In the genomic region with DNA sequence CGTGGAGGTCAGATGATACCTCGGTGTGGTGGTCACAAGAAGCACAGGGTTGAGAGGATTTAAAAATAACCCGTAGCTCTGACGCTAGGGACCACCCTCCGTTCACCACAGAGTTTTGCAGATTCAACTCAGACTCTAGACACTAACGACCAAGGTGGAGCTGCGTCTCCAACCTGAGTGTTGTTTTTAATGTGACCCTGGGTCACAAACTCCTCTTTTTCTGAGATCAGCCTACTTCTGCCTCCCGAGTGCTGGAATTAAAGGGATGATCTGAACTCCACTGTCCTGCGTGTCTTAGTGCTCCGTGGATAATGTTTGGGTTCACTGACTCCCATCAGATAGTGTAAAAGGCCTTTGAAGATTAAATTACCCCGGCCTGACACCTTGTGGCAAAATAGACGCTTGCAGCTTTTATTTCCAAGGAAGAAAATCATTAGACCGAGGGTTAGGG, we compare ENCODE assay signal across 9 mouse cellular contexts. TPM values are rescaled to one million over a fixed set of nuclear protein-coding genes. Genes with fewer than 3 reads are reported as not detected.
DNase-seq lines count a peak whose midpoint lies in the region; ATAC-seq and TF ChIP-seq lines count a peak whose summit lies in the region.
"Had no signal": no experiment of that assay in that cellular context is flagged by ENCODE, and none has a peak within 500 bp of the region (broad histone marks: within the 10 kb centered on the region; RNA-seq: fewer than 3 reads in every experiment).

No protein-coding gene starts in this region.

- H3K4me3 ChIP-seq in embryonic facial prominence, embryonic 15.5 days (replicated peaks) = peak overlapping the region; percentile 65
- peak overlapping the region; percentile 74 for H3K4me3 ChIP-seq in hindbrain, embryonic 10.5 days
- peak overlapping the region; percentile 61 for H3K4me3 ChIP-seq in layer of hippocampus, adult 2 months
- peak overlapping the region; percentile 68 for H3K4me3 ChIP-seq in lung, embryonic 15.5 days

- WGBS in embryonic facial prominence, embryonic 15.5 days = 1% methylated on average over 13 of the region's 13 CpGs
- WGBS in hindbrain, embryonic 10.5 days = 1% methylated on average over 13 of the region's 13 CpGs
- WGBS in lung, embryonic 15.5 days = under 1% methylated on average over 13 of the region's 13 CpGs

- DNase-seq in MN1 (ENCODE audit: low spot score) = peak; percentile 67
- peak; percentile 20 to 39 for DNase-seq in adrenal gland, postnatal 36 days
- DNase-seq in hindbrain, embryonic 10.5 days (ENCODE audit: low spot score) = peak; percentile 57
- peak; percentile 33 to 51 for DNase-seq in layer of hippocampus, adult 2 months (ENCODE audit: low spot score in 2 of 2)
- peak; percentile 59 to 68 for DNase-seq in right cerebral cortex, adult 2 months (ENCODE audit: low spot score in 2 of 2)
- no peak for DNase-seq in gastrocnemius, postnatal 4 days (ENCODE audit: low spot score in 2 of 2)

- peaks cover 4% of the 10 kb centered on the region for H3K4me1 ChIP-seq in embryonic facial prominence, embryonic 15.5 days
- H3K4me1 ChIP-seq in hindbrain, embryonic 10.5 days (replicated peaks) = peaks cover 5% of the 10 kb centered on the region; the same call in 1 of the 2 replicates
- peaks cover 3% of the 10 kb centered on the region; the same call in 1 of the 2 replicates for H3K4me1 ChIP-seq in lung, embryonic 15.5 days

- peak; percentile 36; the same call in 1 of the 2 replicates for ATAC-seq in embryonic facial prominence, embryonic 15.5 days (ENCODE audit: insufficient number of reproducible peaks, low FRiP score, low TSS enrichment, low read depth)
- peak; percentile 62 for ATAC-seq in lung, embryonic 15.5 days (ENCODE audit: borderline replicate concordance, extremely low read depth, low FRiP score, low TSS enrichment)

- H3K9ac ChIP-seq in embryonic facial prominence, embryonic 15.5 days = no peak overlapping the region
- H3K9ac ChIP-seq in lung, embryonic 15.5 days = peak overlapping the region; percentile 57; the same call in 1 of the 2 replicates

- no peaks in the 10 kb centered on the region for H3K9me3 ChIP-seq in embryonic facial prominence, embryonic 15.5 days (replicated peaks)
- H3K9me3 ChIP-seq in hindbrain, embryonic 10.5 days = no peaks in the 10 kb centered on the region
- no peaks in the 10 kb centered on the region for H3K9me3 ChIP-seq in lung, embryonic 15.5 days

- peak overlapping the region; percentile 96 for H3K4me2 ChIP-seq in embryonic facial prominence, embryonic 15.5 days (replicated peaks)
- H3K4me2 ChIP-seq in lung, embryonic 15.5 days = peak overlapping the region; percentile 99

- peak; percentile 83 for TF ChIP-seq CTCF in layer of hippocampus, adult 2 months (conservative IDR thresholded peaks at IDR 0.05)

- no peaks in the 10 kb centered on the region; the same call in 1 of the 2 replicates for H3K27me3 ChIP-seq in embryonic facial prominence, embryonic 15.5 days
- peaks cover 22% of the 10 kb centered on the region for H3K27me3 ChIP-seq in hindbrain, embryonic 10.5 days (ENCODE audit: insufficient read depth, poor library complexity, severe bottlenecking)
- peaks cover 2% of the 10 kb centered on the region; the same call in 1 of the 2 replicates for H3K27me3 ChIP-seq in lung, embryonic 15.5 days

- no peaks in the 10 kb centered on the region for H3K36me3 ChIP-seq in embryonic facial prominence, embryonic 15.5 days
- H3K36me3 ChIP-seq in hindbrain, embryonic 10.5 days = no peaks in the 10 kb centered on the region
- H3K36me3 ChIP-seq in lung, embryonic 15.5 days = no peaks in the 10 kb centered on the region

- no peak overlapping the region for H3K27ac ChIP-seq in embryonic facial prominence, embryonic 15.5 days (replicated peaks)
- H3K27ac ChIP-seq in hindbrain, embryonic 10.5 days = no peak overlapping the region
- no peak overlapping the region for H3K27ac ChIP-seq in layer of hippocampus, adult 2 months
- H3K27ac ChIP-seq in lung, embryonic 15.5 days = no peak overlapping the region

RNA-seq across cellular contexts. Expression of gene Steap1, which starts 0.7 kb away (rescaled TPM):
- total RNA-seq in adrenal gland, postnatal 36 days (2021) = 10 to 100 TPM; 30.6 to 41.3 TPM
- polyA plus RNA-seq in embryonic facial prominence, embryonic 15.5 days (2015; fragmentation: Nextera tagmentation; extraction: Ambion mirVana) = 6.2 and 6.7 TPM in 2 replicates
- 5.1 and 7.3 TPM in 2 replicates for polyA plus RNA-seq in hindbrain, embryonic 10.5 days (2016; fragmentation: Nextera tagmentation; extraction: Ambion mirVana)
- under 1 TPM in 1 of 2 experiments, not detected in 1; 0.51 TPM for total RNA-seq in layer of hippocampus, adult 2 months (2021)
- polyA plus RNA-seq in lung, embryonic 15.5 days (2015; fragmentation: Nextera tagmentation; extraction: Ambion mirVana) = 2.5 and 3.0 TPM in 2 replicates
- total RNA-seq in gastrocnemius, postnatal 4 days (2021) = under 1 TPM; 0.76 to 0.80 TPM
- total RNA-seq: left cerebral cortex, postnatal 36 days had no signal

RNA-seq across cellular contexts. Expression of gene Steap2, which starts 55.4 kb away (rescaled TPM):
- total RNA-seq in adrenal gland, postnatal 36 days (2021) = 10 to 100 TPM; 46.3 to 57.0 TPM
- 5.2 and 6.2 TPM in 2 replicates for polyA plus RNA-seq in embryonic facial prominence, embryonic 15.5 days (2015; fragmentation: Nextera tagmentation; extraction: Ambion mirVana)
- polyA plus RNA-seq in hindbrain, embryonic 10.5 days (2016; fragmentation: Nextera tagmentation; extraction: Ambion mirVana) = 5.0 and 5.7 TPM in 2 replicates
- total RNA-seq in layer of hippocampus, adult 2 months (2021) = 1 to 10 TPM; 5.3 to 7.1 TPM
- polyA plus RNA-seq in lung, embryonic 15.5 days (2015; fragmentation: Nextera tagmentation; extraction: Ambion mirVana) = 3.7 and 3.8 TPM in 2 replicates
- 1 to 10 TPM; 2.5 to 2.7 TPM for total RNA-seq in gastrocnemius, postnatal 4 days (2021)

Comparison
In these comparisons a context has a peak if more than half of its experiments do, and no peak if none do; other contexts are left out.
1. DNase-seq: peak in MN1 (single experiment), adrenal gland, postnatal 36 days (2 of 2), hindbrain, embryonic 10.5 days (single experiment), layer of hippocampus, adult 2 months (2 of 2) and right cerebral cortex, adult 2 months (2 of 2); none in gastrocnemius, postnatal 4 days (0 of 2).
2. RNA of gene Steap1, which starts 0.7 kb away (total RNA-seq): 30.6 to 41.3 TPM in adrenal gland, postnatal 36 days; 0.76 to 0.80 TPM in gastrocnemius, postnatal 4 days and 0.51 TPM in layer of hippocampus, adult 2 months; every median in the first group is over 10 times any median in the second.
3. RNA of gene Steap2, which starts 55.4 kb away (total RNA-seq): 46.3 to 57.0 TPM in adrenal gland, postnatal 36 days; 5.3 to 7.1 TPM in layer of hippocampus, adult 2 months and 2.5 to 2.7 TPM in gastrocnemius, postnatal 4 days; every median in the first group is over 4 times any median in the second.
4. Peak in every context shown above with its lines, with median percentiles within 50 percentile points of each other: H3K4me3 ChIP-seq.